Mouse (Mus musculus): Measurements from ENCODE around the gene Coasy.
"Not testable (repeated sequence)": the region's sequence is repeated elsewhere in the genome, so short reads cannot be mapped to it uniquely, and the experiment has no call there.

Gene Coasy

GRCm38 (mm10) chr11:101086756-101087681 is 4.7 kb downstream of the Coasy start, which contains the start of gene Mlx:
Gene Mlx (plus strand): TSS chr11:101087277.
- peak; percentile 93 to 97 for DNase-seq (ENCODE audit: inconsistent age in 2 of 2, low spot score in 1 of 2)

GRCm38 (mm10) chr11:101087682-101088055 is 5.3 kb downstream of the Coasy start:
- no peak for DNase-seq (ENCODE audit: inconsistent age in 2 of 2, low spot score in 1 of 2)

- peak in 1 of 2 experiments; percentile 80 for DNase-seq (ENCODE audit: inconsistent age in 2 of 2, low spot score in 1 of 2)
These were observed 7.6 kb downstream of the Coasy start for GRCm38 (mm10) chr11:101089931-101090330.

GRCm38 (mm10) chr11:101094930-101095313 is 12.6 kb downstream of the Coasy start:
- DNase-seq (ENCODE audit: inconsistent age in 2 of 2, low spot score in 1 of 2): no peak

- peak; percentile 96 to 98 for DNase-seq (ENCODE audit: inconsistent age in 2 of 2, low spot score in 1 of 2)
These were observed 13.1 kb downstream of the Coasy start, which contains the start of gene Psmc3ip for GRCm38 (mm10) chr11:101095314-101096024. Gene Psmc3ip (minus strand): TSS chr11:101095436.

GRCm38 (mm10) chr11:101098231-101098630 is 15.9 kb downstream of the Coasy start:
- no peak for DNase-seq (ENCODE audit: inconsistent age in 2 of 2, low spot score in 1 of 2)

- no peak for DNase-seq (ENCODE audit: inconsistent age in 2 of 2, low spot score in 1 of 2)
These were observed 20.6 kb downstream of the Coasy start for GRCm38 (mm10) chr11:101103011-101103410.

GRCm38 (mm10) chr11:101109351-101109750 is 27.0 kb downstream of the Coasy start:
- no peak for DNase-seq (ENCODE audit: inconsistent age in 2 of 2, low spot score in 1 of 2)

GRCm38 (mm10) chr11:101110708-101111107 is 28.3 kb downstream of the Coasy start:
- no peak for DNase-seq (ENCODE audit: inconsistent age in 2 of 2, low spot score in 1 of 2)

- DNase-seq (ENCODE audit: inconsistent age in 2 of 2, low spot score in 1 of 2): no peak
These were observed 28.8 kb downstream of the Coasy start for GRCm38 (mm10) chr11:101111178-101111577.

GRCm38 (mm10) chr11:101112186-101112585 is 29.8 kb downstream of the Coasy start:
- no peak for DNase-seq (ENCODE audit: inconsistent age in 2 of 2, low spot score in 1 of 2)

GRCm38 (mm10) chr11:101115564-101115963 is 33.2 kb downstream of the Coasy start:
- no peak for DNase-seq (ENCODE audit: inconsistent age in 2 of 2, low spot score in 1 of 2)

GRCm38 (mm10) chr11:101118105-101118504 is 35.7 kb downstream of the Coasy start:
- peak in 1 of 2 experiments; percentile 50 for DNase-seq (ENCODE audit: inconsistent age in 2 of 2, low spot score in 1 of 2)

- no peak for DNase-seq (ENCODE audit: inconsistent age in 2 of 2, low spot score in 1 of 2)
These were observed 36.9 kb downstream of the Coasy start for GRCm38 (mm10) chr11:101119131-101119760.

- DNase-seq (ENCODE audit: inconsistent age in 2 of 2, low spot score in 1 of 2): peak; percentile 99 to 100
These were observed 37.6 kb downstream of the Coasy start, which contains the start of the genes Retreg3 and Tubg1 for GRCm38 (mm10) chr11:101119761-101120544. Gene Retreg3 (minus strand): TSS chr11:101119893. Gene Tubg1 (plus strand): TSS chr11:101119938.

GRCm38 (mm10) chr11:101120545-101121188 is 38.3 kb downstream of the Coasy start:
- no peak for DNase-seq (ENCODE audit: inconsistent age in 2 of 2, low spot score in 1 of 2)

GRCm38 (mm10) chr11:101124494-101124893 is 42.1 kb downstream of the Coasy start:
- not testable (repeated sequence) for DNase-seq (ENCODE audit: inconsistent age in 2 of 2, low spot score in 1 of 2)

- DNase-seq (ENCODE audit: inconsistent age in 2 of 2, low spot score in 1 of 2): peak in 1 of 2 experiments; percentile 21
These were observed 42.6 kb downstream of the Coasy start for GRCm38 (mm10) chr11:101125008-101125407.

GRCm38 (mm10) chr11:101127075-101127474 is 44.7 kb downstream of the Coasy start:
- DNase-seq (ENCODE audit: inconsistent age in 2 of 2, low spot score in 1 of 2): peak in 1 of 2 experiments; percentile 43

Measured in adrenal gland, adult (tissue).